Mouse (Mus musculus): ENCODE results near the gene Ubqln5. TPM values are rescaled to one million over a fixed set of nuclear protein-coding genes. Genes with fewer than 3 reads are reported as not detected.

Gene Ubqln5
- polyA plus RNA-seq, 1 experiment from 2014 or later: not detected

- Histone ChIP-seq H3K27me3 (ENCODE audit: control insufficient read depth, insufficient read depth, low read depth, low read length) (no peaks in the 10 kb centered on the region), H3K4me1 (ENCODE audit: control insufficient read depth, insufficient read depth, low read length) (no peaks in the 10 kb centered on the region), H3K9ac (ENCODE audit: low read depth, low read length) (no peak within 1 kb of the TSS), H3K4me3 (ENCODE audit: low read depth, low read length) (no peak within 1 kb of the TSS), H3K4me2 (ENCODE audit: low read length) (no peak within 1 kb of the TSS), H3K27ac (ENCODE audit: low read length) (no peak within 1 kb of the TSS), H3K9me3 (replicated peaks; ENCODE audit: control insufficient read depth, low read length, poor library complexity, severe bottlenecking) (no peaks in the 10 kb centered on the region), H3K36me3 (ENCODE audit: control insufficient read depth, insufficient read depth, low read length) (no peaks in the 10 kb centered on the region)
- ATAC-seq: no peak
Observed at GRCm38 (mm10) chr7:104104757-104104972, 25.0 kb downstream of the Ubqln5 start, which contains the start of gene Olfr646. Olfr646 (plus strand) TSS chr7:104104873.

DNA sequence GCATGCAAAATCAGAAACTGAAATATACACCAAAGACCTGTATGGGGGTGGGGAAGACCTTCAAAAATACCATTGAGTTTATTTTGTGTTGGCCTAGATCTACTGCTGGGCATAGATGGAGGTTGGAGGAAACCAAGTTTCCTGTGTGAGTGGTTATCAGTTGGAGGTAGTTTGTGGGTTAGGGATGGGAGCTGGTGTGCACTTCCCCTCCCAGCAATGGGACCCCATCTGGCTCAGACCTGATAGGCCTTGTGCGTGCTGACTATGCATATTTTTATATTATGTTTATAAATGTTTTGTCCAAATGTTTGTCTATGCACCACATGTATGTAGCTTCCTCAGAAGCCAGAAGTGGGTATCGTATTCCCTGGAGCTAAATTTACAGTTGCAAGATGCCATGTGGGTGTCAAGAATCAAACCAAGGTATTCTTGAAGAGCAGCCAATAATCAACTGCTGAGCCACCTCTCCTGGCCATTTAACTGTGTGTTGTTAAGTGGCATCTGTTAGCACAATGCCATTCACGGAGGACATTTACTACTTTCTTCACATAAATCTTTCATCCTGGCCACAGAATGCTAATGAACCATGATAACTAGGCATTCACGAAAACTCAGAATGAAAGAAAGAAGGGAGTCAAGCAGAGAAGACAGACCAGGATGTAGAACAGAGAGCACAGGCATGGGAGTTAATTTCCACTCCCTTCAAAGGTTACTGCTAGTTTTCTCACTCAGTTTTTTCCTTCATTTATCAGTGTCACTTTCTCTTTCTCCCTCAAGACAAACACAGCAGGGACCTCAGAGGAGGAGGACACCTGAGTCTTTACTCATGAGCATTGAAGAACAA lies 25.5 kb downstream of the Ubqln5 start:
- WGBS: 70% methylated on average over 4 of the region's 4 CpGs
- Histone ChIP-seq H3K4me3 (ENCODE audit: low read depth, low read length) (no peak overlapping the region), H3K36me3 (ENCODE audit: control insufficient read depth, insufficient read depth, low read length) (no peaks in the 10 kb centered on the region), H3K4me2 (ENCODE audit: low read length) (no peak overlapping the region), H3K9me3 (replicated peaks; ENCODE audit: control insufficient read depth, low read length, poor library complexity, severe bottlenecking) (no peaks in the 10 kb centered on the region), H3K27me3 (ENCODE audit: control insufficient read depth, insufficient read depth, low read depth, low read length) (no peaks in the 10 kb centered on the region), H3K4me1 (ENCODE audit: control insufficient read depth, insufficient read depth, low read length) (no peaks in the 10 kb centered on the region), H3K27ac (ENCODE audit: low read length) (no peak overlapping the region), H3K9ac (ENCODE audit: low read depth, low read length) (no peak overlapping the region)
- no peak for ATAC-seq

DNA sequence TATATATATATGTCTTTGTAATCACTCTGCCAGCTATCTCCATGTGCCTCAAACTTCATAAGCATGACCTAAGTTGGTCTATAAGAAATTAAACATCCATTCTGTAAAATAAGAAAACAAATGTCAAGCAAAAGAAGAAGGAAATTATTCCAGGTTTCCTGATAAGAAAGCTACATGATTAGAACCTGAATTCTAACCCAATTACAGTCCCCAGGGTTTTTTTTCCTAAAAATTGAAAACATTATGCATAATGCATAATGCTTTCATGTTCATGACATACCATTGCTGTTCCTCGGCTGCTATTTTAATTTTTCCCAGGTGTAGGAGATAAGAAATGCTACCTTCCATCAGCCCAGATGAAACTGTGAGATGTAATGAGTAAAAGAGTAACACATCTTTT lies 44.3 kb downstream of the Ubqln5 start, which contains the start of gene Olfr645:
Gene Olfr645, minus strand, starts transcription at position 101 of the 400 bp plus-strand sequence.
- Histone ChIP-seq H3K27me3 (ENCODE audit: control insufficient read depth, insufficient read depth, low read depth, low read length) (no peaks in the 10 kb centered on the region), H3K4me2 (ENCODE audit: low read length) (no peak within 1 kb of the TSS), H3K36me3 (ENCODE audit: control insufficient read depth, insufficient read depth, low read length) (no peaks in the 10 kb centered on the region), H3K9me3 (replicated peaks; ENCODE audit: control insufficient read depth, low read length, poor library complexity, severe bottlenecking) (no peaks in the 10 kb centered on the region), H3K4me1 (ENCODE audit: control insufficient read depth, insufficient read depth, low read length) (no peaks in the 10 kb centered on the region), H3K9ac (ENCODE audit: low read depth, low read length) (no peak within 1 kb of the TSS), H3K4me3 (ENCODE audit: low read depth, low read length) (no peak within 1 kb of the TSS), H3K27ac (ENCODE audit: low read length) (no peak within 1 kb of the TSS)
- ATAC-seq: no peak
- WGBS: 70% methylated on average over 1 of the region's 1 CpGs

Other genes with a start within 250 kb of the Ubqln5 start
- gene Olfr66, start 243.6 kb downstream of the Ubqln5 start, polyA plus RNA-seq (2015; fragmentation: Nextera tagmentation; extraction: Ambion mirVana): not detected in 2 replicates
- gene Olfr64, start 235.3 kb downstream of the Ubqln5 start, polyA plus RNA-seq (2015; fragmentation: Nextera tagmentation; extraction: Ambion mirVana): not detected in 2 replicates
- not detected in 2 replicates for gene Olfr65, start 226.3 kb downstream of the Ubqln5 start, polyA plus RNA-seq (2015; fragmentation: Nextera tagmentation; extraction: Ambion mirVana)
- not detected in 2 replicates for gene Olfr631, start 201.0 kb downstream of the Ubqln5 start, polyA plus RNA-seq (2015; fragmentation: Nextera tagmentation; extraction: Ambion mirVana)
- gene Olfr632, start 195.5 kb downstream of the Ubqln5 start, polyA plus RNA-seq (2015; fragmentation: Nextera tagmentation; extraction: Ambion mirVana): not detected in 2 replicates
- not detected in 2 replicates for gene Olfr633, start 185.4 kb downstream of the Ubqln5 start, polyA plus RNA-seq (2015; fragmentation: Nextera tagmentation; extraction: Ambion mirVana)
- 0.03 TPM in 1 of 2 replicates, not detected in the other for gene Olfr635, start 158.7 kb downstream of the Ubqln5 start, polyA plus RNA-seq (2015; fragmentation: Nextera tagmentation; extraction: Ambion mirVana)
- not detected in 2 replicates for gene Olfr638, start 131.1 kb downstream of the Ubqln5 start, polyA plus RNA-seq (2015; fragmentation: Nextera tagmentation; extraction: Ambion mirVana)
- 0.04 TPM in 1 of 2 replicates, not detected in the other for gene Olfr639, start 112.5 kb downstream of the Ubqln5 start, polyA plus RNA-seq (2015; fragmentation: Nextera tagmentation; extraction: Ambion mirVana)
- not detected in 2 replicates for gene Olfr640, start 104.3 kb downstream of the Ubqln5 start, polyA plus RNA-seq (2015; fragmentation: Nextera tagmentation; extraction: Ambion mirVana)
- gene Olfr641, start 94.4 kb downstream of the Ubqln5 start, polyA plus RNA-seq (2015; fragmentation: Nextera tagmentation; extraction: Ambion mirVana): not detected in 2 replicates
- gene Olfr642, start 77.2 kb downstream of the Ubqln5 start, polyA plus RNA-seq (2015; fragmentation: Nextera tagmentation; extraction: Ambion mirVana): not detected in 2 replicates
- not detected in 2 replicates for gene 4930516K23Rik, start 68.4 kb downstream of the Ubqln5 start, polyA plus RNA-seq (2015; fragmentation: Nextera tagmentation; extraction: Ambion mirVana)
- gene Olfr644, start 58.0 kb downstream of the Ubqln5 start, polyA plus RNA-seq (2015; fragmentation: Nextera tagmentation; extraction: Ambion mirVana): not detected in 2 replicates
- gene Olfr645, start 44.4 kb downstream of the Ubqln5 start, polyA plus RNA-seq (2015; fragmentation: Nextera tagmentation; extraction: Ambion mirVana): not detected in 2 replicates
- not detected in 2 replicates for gene Olfr646, start 25.0 kb downstream of the Ubqln5 start, polyA plus RNA-seq (2015; fragmentation: Nextera tagmentation; extraction: Ambion mirVana)
- gene Olfr643, start 7.6 kb upstream of the Ubqln5 start, polyA plus RNA-seq (2015; fragmentation: Nextera tagmentation; extraction: Ambion mirVana): not detected in 2 replicates
- gene Ubqln3, start 13.5 kb upstream of the Ubqln5 start, polyA plus RNA-seq (2015; fragmentation: Nextera tagmentation; extraction: Ambion mirVana): not detected in 2 replicates
- not detected in 2 replicates for gene Ubqlnl, start 20.7 kb upstream of the Ubqln5 start, polyA plus RNA-seq (2015; fragmentation: Nextera tagmentation; extraction: Ambion mirVana)
- not detected in 2 replicates for gene Olfm5, start 35.0 kb upstream of the Ubqln5 start, polyA plus RNA-seq (2015; fragmentation: Nextera tagmentation; extraction: Ambion mirVana)
- gene Olfr648, start 53.6 kb upstream of the Ubqln5 start, polyA plus RNA-seq (2015; fragmentation: Nextera tagmentation; extraction: Ambion mirVana): 0.66 and 0.67 TPM in 2 replicates
- gene Olfr649, start 66.2 kb upstream of the Ubqln5 start, polyA plus RNA-seq (2015; fragmentation: Nextera tagmentation; extraction: Ambion mirVana): not detected in 2 replicates
- gene Trim6, start 89.0 kb upstream of the Ubqln5 start, polyA plus RNA-seq (2015; fragmentation: Nextera tagmentation; extraction: Ambion mirVana): 0.35 and 0.46 TPM in 2 replicates
- gene Trim34a, start 114.6 kb upstream of the Ubqln5 start, polyA plus RNA-seq (2015; fragmentation: Nextera tagmentation; extraction: Ambion mirVana): 0.76 and 0.89 TPM in 2 replicates
- gene Trim5, start 158.3 kb upstream of the Ubqln5 start, polyA plus RNA-seq (2015; fragmentation: Nextera tagmentation; extraction: Ambion mirVana): 0.12 and 0.21 TPM in 2 replicates
- 1.6 and 1.7 TPM in 2 replicates for gene Trim12a, start 185.6 kb upstream of the Ubqln5 start, polyA plus RNA-seq (2015; fragmentation: Nextera tagmentation; extraction: Ambion mirVana)
- gene Trim34b, start 199.6 kb upstream of the Ubqln5 start, polyA plus RNA-seq (2015; fragmentation: Nextera tagmentation; extraction: Ambion mirVana): not detected in 2 replicates
- 1.4 and 1.5 TPM in 2 replicates for gene Trim12c, start 223.5 kb upstream of the Ubqln5 start, polyA plus RNA-seq (2015; fragmentation: Nextera tagmentation; extraction: Ambion mirVana)
- not detected in 2 replicates for gene Trim30b, start 240.1 kb upstream of the Ubqln5 start, polyA plus RNA-seq (2015; fragmentation: Nextera tagmentation; extraction: Ambion mirVana)

Data from midbrain, embryonic 16.5 days (tissue).